Mouse (Mus musculus) neural tube, embryonic 11.5 days (tissue): ENCODE data around the gene Slc24a3. TPM values are rescaled to one million over a fixed set of nuclear protein-coding genes. Genes with fewer than 3 reads are reported as not detected.
A peak's percentile ranks its signal among the peaks of the same experiment; 100 is the strongest.

Experiments
- ATAC-seq: fragments of 200-750 bp; cut with Nextera tagmentation; 2 replicates; pipeline ENCODE4 v1.8.0; 2017; ENCODE audit warnings: moderate number of reproducible peaks, mild to moderate bottlenecking, moderate TSS enrichment, moderate library complexity; ENCODE audit not compliant: insufficient read depth, low FRiP score, low TSS enrichment
- DNase-seq: peaks from one replicate; pipeline ENCODE4 v3.0.0-alpha.2; 2015; ENCODE audit warnings: low spot score
- H3K27ac ChIP-seq: fragments of 300-500 bp; sonication (generic); 2 replicates; pipeline ENCODE4 v1.5.1; 2014; ENCODE audit warnings: low read depth, mild to moderate bottlenecking, low read length
- H3K27me3 ChIP-seq: fragments of 300-500 bp; sonication (generic); 2 replicates; pipeline ENCODE4 v1.6.1; 2014; ENCODE audit warnings: mild to moderate bottlenecking, low read length, mixed read lengths; ENCODE audit not compliant: control insufficient read depth, insufficient read depth
- H3K36me3 ChIP-seq: fragments of 300-500 bp; sonication (generic); 2 replicates; pipeline ENCODE4 v1.6.1; 2014; ENCODE audit warnings: mild to moderate bottlenecking, low read length, moderate library complexity, mixed read lengths; ENCODE audit not compliant: control insufficient read depth, insufficient read depth
- H3K4me1 ChIP-seq: fragments of 300-500 bp; sonication (generic); 2 replicates; pipeline ENCODE4 v1.6.1; 2014; ENCODE audit warnings: low read length, mixed read lengths; ENCODE audit not compliant: control insufficient read depth, insufficient read depth
- H3K4me2 ChIP-seq: fragments of 300-500 bp; sonication (generic); 2 replicates; pipeline ENCODE4 v1.6.1; 2014; ENCODE audit warnings: low read depth, mild to moderate bottlenecking, moderate library complexity
- H3K4me3 ChIP-seq: fragments of 300-500 bp; sonication (generic); 2 replicates; pipeline ENCODE4 v1.5.1; 2014; ENCODE audit warnings: low read depth, low read length
- H3K9ac ChIP-seq: fragments of 300-500 bp; sonication (generic); 2 replicates; pipeline ENCODE4 v1.6.1; 2014; ENCODE audit warnings: mild to moderate bottlenecking, low read length
- H3K9me3 ChIP-seq: fragments of 300-500 bp; sonication (generic); 2 replicates; pipeline ENCODE4 v1.6.1; 2016; ENCODE audit warnings: low read length; ENCODE audit not compliant: control insufficient read depth
- WGBS: fragments of 180-500 bp; shearing (Covaris S2); extraction: QIAGEN DNeasy Blood & Tissue Kit; methylation state at CpG from one replicate; pipeline ENCODE4 v1.1.7; 2014; 5-methylcytosine and 5-hydroxymethylcytosine counted together
- polyA plus RNA-seq: library from polyadenylated mRNA; unstranded; fragments of >200 nt; fragmentation: Nextera tagmentation; extraction: Ambion mirVana; gene quantifications from 2 replicates; pipeline ENCODE4 v1.2.1, GENCODE M21; 2014

The Slc24a3 gene
- polyA plus RNA-seq, 1 experiment from 2014 or later = 6.2 TPM

DNA sequence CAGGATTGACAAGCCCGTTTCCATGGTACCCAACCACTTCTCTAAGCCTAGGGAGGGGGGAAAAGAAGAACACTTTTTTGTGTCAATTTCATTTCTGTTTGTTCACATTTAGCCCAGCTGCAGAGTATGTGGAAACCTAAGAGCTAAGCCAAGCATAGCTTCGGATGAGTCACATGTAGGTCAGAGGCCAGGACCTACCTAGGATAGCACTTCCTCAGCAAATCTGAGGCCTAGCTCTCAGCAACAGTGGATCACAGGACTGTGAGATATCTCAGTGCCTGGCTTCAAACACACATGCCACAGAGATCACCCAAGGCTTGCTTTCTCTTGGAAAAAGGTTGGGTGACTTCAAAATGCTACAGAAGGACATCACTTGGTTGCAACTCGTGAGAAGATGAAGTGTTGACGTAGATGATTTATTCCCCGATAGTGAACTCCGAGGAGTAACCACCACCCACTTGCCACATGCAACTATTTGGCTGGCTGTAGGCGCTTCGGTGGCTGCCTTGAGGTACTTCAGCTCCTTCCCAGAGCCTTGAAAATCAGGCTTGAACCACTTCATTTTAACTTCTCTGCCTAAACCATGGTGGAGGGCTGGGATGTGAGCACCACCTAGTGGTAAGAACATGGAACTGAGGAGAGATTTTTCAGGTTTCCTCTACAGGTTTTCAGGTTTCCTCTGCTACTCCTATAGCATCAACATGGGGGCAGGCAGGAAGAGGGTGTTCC, 420.6 kb downstream of the Slc24a3 start:
- WGBS = 70% methylated on average over 8 of the region's 8 CpGs
- Histone ChIP-seq H3K27ac (no peak overlapping the region), H3K4me1 (no peaks in the 10 kb centered on the region), H3K9ac (no peak overlapping the region), H3K27me3 (no peaks in the 10 kb centered on the region), H3K4me2 (no peak overlapping the region), H3K4me3 (no peak overlapping the region), H3K9me3 (no peaks in the 10 kb centered on the region), H3K36me3 (no peaks in the 10 kb centered on the region)
- ATAC-seq (peak; percentile 89), DNase-seq (peak; percentile 53)

GRCm38 (mm10) chr2:145591881-145592280, 424.3 kb downstream of the Slc24a3 start:
- Histone ChIP-seq H3K27me3 (no peaks in the 10 kb centered on the region), H3K4me1 (no peaks in the 10 kb centered on the region), H3K4me3 (no peak overlapping the region), H3K36me3 (no peaks in the 10 kb centered on the region), H3K9me3 (no peaks in the 10 kb centered on the region), H3K9ac (no peak overlapping the region), H3K27ac (no peak overlapping the region), H3K4me2 (no peak overlapping the region)
- DNase-seq (no peak), ATAC-seq (no peak)
- 89% methylated on average over 8 of the region's 8 CpGs for WGBS

GRCm38 (mm10) chr2:145593649-145594347, 426.2 kb downstream of the Slc24a3 start:
- no peaks in the 10 kb centered on the region for H3K4me1 ChIP-seq
- no peaks in the 10 kb centered on the region for H3K9me3 ChIP-seq
- no peak overlapping the region for H3K27ac ChIP-seq
- DNase-seq (no peak), ATAC-seq (no peak)
- H3K4me2 ChIP-seq = no peak overlapping the region
- H3K9ac ChIP-seq = no peak overlapping the region
- no peaks in the 10 kb centered on the region for H3K36me3 ChIP-seq
- no peak overlapping the region for H3K4me3 ChIP-seq
- H3K27me3 ChIP-seq = no peaks in the 10 kb centered on the region
- WGBS = 87% methylated on average over 3 of the region's 3 CpGs

GRCm38 (mm10) chr2:145597866-145598265, 430.3 kb downstream of the Slc24a3 start:
- 92% methylated on average over 5 of the region's 5 CpGs for WGBS
- no peak overlapping the region for H3K27ac ChIP-seq
- no peak overlapping the region for H3K4me3 ChIP-seq
- no peak for DNase-seq
- no peaks in the 10 kb centered on the region for H3K9me3 ChIP-seq
- ATAC-seq = no peak
- no peaks in the 10 kb centered on the region for H3K4me1 ChIP-seq
- H3K27me3 ChIP-seq = no peaks in the 10 kb centered on the region
- no peaks in the 10 kb centered on the region for H3K36me3 ChIP-seq
- H3K9ac ChIP-seq = no peak overlapping the region
- no peak overlapping the region for H3K4me2 ChIP-seq

- Histone ChIP-seq H3K9ac (no peak overlapping the region), H3K4me1 (no peaks in the 10 kb centered on the region), H3K27me3 (no peaks in the 10 kb centered on the region), H3K9me3 (no peaks in the 10 kb centered on the region), H3K4me2 (no peak overlapping the region), H3K27ac (no peak overlapping the region), H3K36me3 (no peaks in the 10 kb centered on the region), H3K4me3 (no peak overlapping the region)
- no peak for DNase-seq
- ATAC-seq = no peak
- 90% methylated on average over 5 of the region's 5 CpGs for WGBS
These were observed 440.3 kb downstream of the Slc24a3 start for GRCm38 (mm10) chr2:145607844-145608243.

DNA sequence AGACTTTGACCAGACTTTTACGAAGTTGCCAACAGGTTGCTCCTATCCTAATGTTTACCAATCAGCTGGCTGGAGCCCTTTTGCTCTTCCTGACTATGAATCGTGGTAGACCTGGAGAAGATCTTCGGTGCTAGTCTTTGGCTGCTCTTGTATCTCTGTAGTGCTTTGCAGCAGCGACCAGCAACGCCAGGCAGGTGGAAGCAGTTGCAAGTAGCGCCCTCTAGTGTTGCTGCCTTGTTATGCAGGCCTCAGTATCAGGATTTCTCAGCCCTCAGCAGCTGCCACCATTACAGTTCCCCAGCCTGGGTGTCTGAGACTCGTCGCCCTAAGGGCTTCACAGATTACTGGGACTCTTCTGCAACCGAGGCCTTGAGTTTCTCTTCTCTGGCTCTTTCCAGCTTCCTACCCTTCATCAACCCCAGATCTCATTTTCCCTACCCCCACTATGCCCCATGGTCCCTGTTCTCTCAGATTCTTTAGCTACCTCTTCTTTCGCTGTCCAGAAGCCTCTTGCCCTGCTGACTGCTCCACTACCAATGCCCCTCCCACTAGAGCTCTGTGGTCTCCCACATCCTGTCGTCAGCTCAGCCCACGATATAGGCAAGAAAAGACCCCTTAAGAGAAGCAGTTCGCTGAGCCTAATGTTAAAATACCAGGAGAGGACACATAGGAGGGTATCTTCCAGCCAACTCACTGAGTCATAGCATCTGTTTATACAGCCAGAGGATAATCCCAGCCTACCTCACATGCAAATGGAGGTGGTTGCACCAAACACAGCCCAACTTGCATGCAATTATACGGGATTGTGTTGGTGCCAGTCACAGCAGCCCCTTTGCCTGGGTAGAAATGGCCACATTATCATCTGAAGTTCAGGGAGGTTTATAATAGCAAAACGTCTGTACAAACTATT, 443.5 kb downstream of the Slc24a3 start:
- H3K4me1 ChIP-seq = no peaks in the 10 kb centered on the region
- peak; percentile 59 for DNase-seq
- no peak overlapping the region for H3K9ac ChIP-seq
- no peak for ATAC-seq
- no peaks in the 10 kb centered on the region for H3K27me3 ChIP-seq
- no peaks in the 10 kb centered on the region for H3K36me3 ChIP-seq
- WGBS = 44% methylated on average over 15 of the region's 15 CpGs
- no peak overlapping the region for H3K4me3 ChIP-seq
- no peak overlapping the region for H3K4me2 ChIP-seq
- H3K9me3 ChIP-seq = no peaks in the 10 kb centered on the region
- H3K27ac ChIP-seq = no peak overlapping the region

- no peak overlapping the region for H3K9ac ChIP-seq
- WGBS = 72% methylated on average over 8 of the region's 8 CpGs
- no peak for DNase-seq
- H3K36me3 ChIP-seq = no peaks in the 10 kb centered on the region
- ATAC-seq = no peak
- H3K4me3 ChIP-seq = no peak overlapping the region
- H3K27me3 ChIP-seq = no peaks in the 10 kb centered on the region
- no peaks in the 10 kb centered on the region for H3K4me1 ChIP-seq
- no peaks in the 10 kb centered on the region for H3K9me3 ChIP-seq
- no peak overlapping the region for H3K27ac ChIP-seq
- no peak overlapping the region for H3K4me2 ChIP-seq
These were observed 445.4 kb downstream of the Slc24a3 start for GRCm38 (mm10) chr2:145612937-145613336.

DNA sequence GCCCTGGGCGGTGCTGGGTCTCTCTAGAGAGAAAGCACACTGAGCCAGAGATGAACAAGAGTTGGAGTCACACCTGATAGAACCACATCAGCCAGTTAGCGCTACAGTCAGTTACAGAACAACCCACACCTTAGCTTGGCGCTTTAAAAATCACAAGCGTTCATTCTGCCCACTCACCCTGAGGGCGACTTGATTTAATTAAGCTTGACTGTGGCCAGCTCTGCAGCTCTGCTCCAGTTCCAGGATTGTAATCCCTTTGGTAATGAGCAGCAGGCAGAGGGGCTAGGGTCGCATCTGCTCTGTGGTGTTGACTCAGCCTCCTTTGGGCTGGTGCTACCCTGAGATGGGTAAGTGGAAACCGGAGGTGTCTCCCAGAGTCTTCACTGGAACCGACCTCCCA, 446.2 kb downstream of the Slc24a3 start:
- DNase-seq = no peak
- Histone ChIP-seq H3K27ac (no peak overlapping the region), H3K9ac (no peak overlapping the region), H3K4me3 (no peak overlapping the region), H3K27me3 (no peaks in the 10 kb centered on the region), H3K4me1 (no peaks in the 10 kb centered on the region), H3K36me3 (no peaks in the 10 kb centered on the region), H3K9me3 (no peaks in the 10 kb centered on the region), H3K4me2 (no peak overlapping the region)
- WGBS = 89% methylated on average over 8 of the region's 8 CpGs
- no peak for ATAC-seq
